Mouse (Mus musculus) heart, postnatal 14 days (tissue): Measurements from ENCODE around the gene Baz2a. TPM values are rescaled to one million over a fixed set of nuclear protein-coding genes. Genes with fewer than 3 reads are reported as not detected.
"Not testable (repeated sequence)": the region's sequence is repeated elsewhere in the genome, so short reads cannot be mapped to it uniquely, and the experiment has no call there.

Experiments used
- DNase-seq, 2 experiments: peaks; one replicate each; pipeline ENCODE4 v3.0.0; 2021 to 2022
- intact Hi-C: fragments of 180-260 bp; cut with DNase I; formaldehyde crosslinking; loops from one replicate; pipeline ENCODE4 v1.15.1; 2025
- total RNA-seq, 2 experiments: library from RNA; stranded (reverse); gene quantifications; 2 replicates each; pipeline ENCODE4 v1.2.3; 2021

Baz2a gene
- total RNA-seq, 2 experiments from 2014 or later: 27.2 to 27.4 TPM

DNA sequence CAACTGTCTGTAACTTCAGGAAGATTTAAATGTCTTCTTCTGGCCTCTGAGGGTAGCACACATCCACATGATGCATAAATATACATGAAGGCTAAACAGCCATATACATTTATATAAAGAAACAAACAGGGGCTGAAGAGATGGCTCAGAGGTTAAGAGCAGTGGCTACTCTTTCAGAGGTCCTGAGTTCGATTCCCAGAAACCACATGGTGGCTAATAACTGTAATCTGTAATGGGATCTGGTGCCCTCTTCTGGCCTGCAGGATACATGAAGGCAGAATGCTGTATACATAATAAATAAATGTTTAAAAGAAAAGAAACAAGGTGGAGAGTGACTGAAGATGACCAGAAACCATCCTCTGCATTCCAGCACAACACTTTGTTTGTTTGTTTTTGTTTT lies 10.9 kb upstream of the Baz2a start:
- no peak for DNase-seq
- intact Hi-C loops: no loop called here

DNA sequence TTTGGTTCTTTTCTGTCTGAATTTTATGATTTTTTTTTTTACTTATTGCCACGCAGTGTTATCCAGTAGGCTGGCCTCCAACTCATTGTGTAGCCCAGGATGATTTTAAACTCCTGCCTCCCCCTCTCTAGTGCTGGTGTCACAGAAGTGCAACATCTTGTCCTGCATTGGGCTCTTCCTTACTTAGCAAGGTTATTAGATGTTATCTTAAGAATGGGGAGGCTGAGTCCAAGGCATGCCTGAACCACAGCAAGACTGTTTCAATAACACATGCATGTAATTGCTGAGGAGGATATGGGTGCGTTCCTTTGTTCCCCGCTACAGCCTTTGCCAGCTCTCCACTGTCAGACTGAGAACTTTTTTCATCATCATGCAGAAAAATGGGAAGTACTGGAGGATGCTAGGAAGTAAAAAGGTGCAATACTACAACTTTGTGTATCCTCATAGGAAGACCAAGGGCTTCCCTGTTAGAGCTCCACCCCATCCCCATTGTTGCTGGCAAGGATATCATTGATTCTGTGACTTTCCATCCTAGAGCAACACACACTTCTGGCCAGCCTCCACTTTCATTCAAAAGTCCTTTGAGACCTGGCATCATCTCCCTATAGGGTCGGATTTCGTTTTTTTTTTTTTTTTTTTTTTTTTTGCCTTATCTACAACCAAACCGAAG lies 9.4 kb upstream of the Baz2a start:
- no peak for DNase-seq
- intact Hi-C loops: loop anchor here (2.0 kb wide), 1 partner anchor 45 kb away; no protein-coding TSS in a partner anchor

DNA sequence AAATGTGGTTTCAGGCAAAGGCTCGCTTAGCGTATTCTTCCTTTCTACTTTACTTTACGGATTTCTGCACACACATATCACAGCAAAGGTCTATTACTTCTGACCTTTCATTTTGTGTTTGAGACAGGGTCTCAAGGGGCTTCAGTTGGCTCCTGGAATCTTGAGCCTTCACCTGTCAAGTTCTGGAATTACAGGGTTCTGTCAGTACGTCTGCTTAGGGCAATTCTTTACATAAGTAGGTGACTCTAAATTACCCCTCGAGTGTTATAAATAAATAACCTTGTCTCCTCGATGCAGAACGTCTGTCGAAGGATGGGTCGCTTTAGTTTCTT lies 8.9 kb upstream of the Baz2a start:
- DNase-seq: no peak
- intact Hi-C loops: loop anchor here (2.0 kb wide), 1 partner anchor 46 kb away; no protein-coding TSS in a partner anchor

DNA sequence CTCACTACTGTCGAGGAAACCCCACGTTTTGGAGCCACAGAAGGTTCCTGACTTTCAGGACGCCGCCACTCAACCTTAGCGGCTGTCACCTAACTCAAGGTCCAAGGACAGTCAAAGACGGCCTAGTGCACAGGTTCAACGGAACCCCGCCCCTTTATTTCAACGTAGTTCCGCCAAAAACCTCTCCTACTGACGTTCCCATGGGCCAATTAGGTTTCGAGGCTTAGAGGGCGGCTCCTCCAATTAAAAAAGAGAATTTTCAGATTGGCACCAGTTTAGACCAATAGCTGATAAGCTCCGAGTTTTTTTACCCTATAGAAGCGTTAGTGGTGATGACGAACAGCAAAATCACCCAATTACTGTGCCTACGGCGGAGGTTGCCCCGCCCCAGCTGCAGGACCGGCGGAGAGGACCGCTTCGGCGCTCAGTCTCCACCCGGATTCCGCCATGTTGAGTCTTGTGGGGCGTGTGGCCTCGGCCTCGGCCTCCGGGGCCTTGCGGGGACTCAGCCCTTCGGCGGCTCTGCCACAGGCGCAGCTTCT lies 8.4 kb upstream of the Baz2a start, which contains the start of gene Atp5b:
Atp5b (plus strand) TSS at position 394 of the 542 bp plus-strand sequence.
- peak; percentile 95 to 97 for DNase-seq
- intact Hi-C loops: loop anchor here (2.0 kb wide), 1 partner anchor 46 kb away; no protein-coding TSS in a partner anchor

DNA sequence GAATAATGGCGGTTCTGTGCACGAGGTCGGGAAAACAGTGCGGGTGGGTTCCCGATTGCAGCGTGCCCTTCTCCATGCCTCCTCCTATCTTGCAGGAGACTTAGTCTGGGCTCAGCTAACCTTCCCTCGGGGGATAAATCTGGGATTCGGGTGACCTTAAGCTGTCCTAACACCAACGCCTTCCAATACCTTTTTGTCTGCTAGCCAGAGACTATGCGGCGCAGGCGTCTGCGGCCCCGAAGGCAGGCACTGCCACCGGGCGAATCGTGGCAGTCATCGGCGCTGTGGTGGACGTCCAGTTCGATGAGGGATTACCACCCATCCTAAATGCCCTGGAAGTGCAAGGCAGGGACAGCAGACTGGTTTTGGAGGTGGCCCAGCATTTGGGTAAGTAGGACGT lies 7.7 kb upstream of the Baz2a start:
- intact Hi-C loops: loop anchor here (2.0 kb wide), 1 partner anchor 47 kb away; no protein-coding TSS in a partner anchor

DNA sequence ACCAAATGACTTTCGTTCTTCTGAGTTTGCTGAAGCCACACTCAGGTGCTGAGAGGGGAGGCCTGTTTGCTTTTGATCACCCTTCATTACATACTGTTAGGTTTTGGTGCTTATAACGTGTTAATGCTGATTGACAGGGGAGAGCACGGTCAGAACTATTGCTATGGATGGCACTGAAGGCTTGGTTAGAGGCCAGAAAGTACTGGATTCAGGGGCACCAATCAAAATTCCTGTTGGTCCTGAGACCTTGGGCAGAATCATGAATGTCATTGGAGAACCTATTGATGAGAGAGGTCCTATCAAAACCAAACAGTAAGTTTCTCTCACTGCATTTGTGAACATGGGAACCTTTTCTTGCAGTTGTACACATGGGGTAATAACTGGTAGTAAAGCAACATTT lies 7.2 kb upstream of the Baz2a start:
- intact Hi-C loops: no loop called here
- no peak for DNase-seq

More for the DNA sequence above, 7.7 kb upstream of the Baz2a start:
- peak in 1 of 2 experiments; percentile 39 for DNase-seq

DNA sequence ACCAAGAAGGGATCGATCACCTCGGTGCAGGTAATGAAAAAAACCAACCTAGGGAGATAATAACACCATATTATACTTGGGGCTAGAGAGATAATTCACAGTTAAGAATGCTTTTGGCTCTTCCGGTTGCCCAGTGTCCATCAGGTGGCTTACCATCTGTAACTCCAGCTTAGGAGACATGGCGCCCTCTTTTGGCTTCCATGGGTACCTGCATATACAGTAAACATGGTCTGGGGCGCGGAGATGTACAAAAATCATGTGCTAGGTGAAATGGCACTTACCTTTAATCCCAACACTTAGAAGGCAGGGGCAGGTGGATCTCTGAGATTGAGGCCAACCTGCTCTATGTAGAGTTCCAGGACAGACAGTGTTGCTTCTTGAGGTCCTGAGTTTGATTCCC lies 5.0 kb upstream of the Baz2a start:
- intact Hi-C loops: no loop called here
- DNase-seq: peak in 1 of 2 experiments; percentile 43

DNA sequence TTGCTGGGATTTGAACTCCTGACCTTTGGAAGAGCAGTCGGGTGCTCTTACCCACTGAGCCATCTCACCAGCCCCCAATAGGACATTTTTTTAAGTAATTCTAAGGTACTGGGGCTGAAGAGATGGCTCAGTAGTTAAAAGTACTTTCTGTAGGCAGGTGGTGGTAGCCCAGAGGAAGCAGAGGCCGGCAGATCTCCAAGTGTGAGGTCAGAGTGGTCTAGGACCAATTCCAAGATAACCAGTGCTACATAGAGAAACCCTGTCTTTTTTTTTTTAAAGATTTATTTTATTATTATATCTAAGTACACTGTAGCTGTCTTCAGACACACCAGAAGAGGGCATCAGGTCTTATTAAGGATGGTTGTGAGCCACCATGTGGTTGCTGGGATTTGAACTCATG lies 4.2 kb upstream of the Baz2a start:
- DNase-seq: peak in 1 of 2 experiments; percentile 33

DNA sequence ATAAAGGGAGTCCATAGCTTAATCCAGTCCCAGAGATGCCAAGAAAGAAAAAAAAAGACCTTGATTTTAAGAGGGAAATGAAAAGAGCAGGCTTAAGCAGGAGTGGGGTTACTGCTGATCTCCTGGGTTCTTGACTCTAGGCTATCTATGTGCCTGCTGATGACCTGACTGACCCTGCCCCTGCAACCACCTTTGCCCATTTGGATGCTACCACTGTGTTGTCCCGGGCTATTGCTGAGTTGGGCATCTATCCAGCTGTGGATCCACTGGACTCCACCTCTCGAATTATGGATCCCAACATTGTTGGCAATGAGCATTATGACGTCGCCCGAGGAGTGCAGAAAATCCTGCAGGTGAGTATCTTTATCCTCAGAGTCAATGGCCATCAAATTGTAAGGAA lies 3.2 kb upstream of the Baz2a start:
- intact Hi-C loops: no loop called here

More for the DNA sequence above, 4.2 kb upstream of the Baz2a start:
- intact Hi-C loops: not testable (repeated sequence)

DNA sequence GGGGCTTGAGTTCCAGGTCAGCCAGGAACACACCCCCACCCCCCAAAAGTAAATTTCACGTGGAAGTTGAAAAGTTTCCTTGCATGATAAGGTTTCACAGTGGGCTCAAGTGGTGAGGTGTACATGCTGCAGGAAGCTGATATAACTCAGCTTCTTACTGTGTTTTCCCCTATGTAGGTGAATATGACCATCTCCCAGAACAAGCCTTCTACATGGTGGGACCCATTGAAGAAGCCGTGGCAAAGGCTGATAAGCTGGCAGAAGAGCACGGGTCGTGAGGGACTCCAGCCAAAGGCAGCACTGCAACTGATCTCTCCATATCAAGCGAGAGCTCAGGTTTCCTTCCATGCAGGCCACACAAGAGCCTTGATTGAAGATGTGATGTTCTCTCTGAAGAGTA lies 1.5 kb upstream of the Baz2a start:
- intact Hi-C loops: loop anchor here (2.0 kb wide), 1 partner anchor 97 kb away; no protein-coding TSS in a partner anchor
- DNase-seq: no peak

More for the DNA sequence above, 3.2 kb upstream of the Baz2a start:
- DNase-seq: no peak

DNA sequence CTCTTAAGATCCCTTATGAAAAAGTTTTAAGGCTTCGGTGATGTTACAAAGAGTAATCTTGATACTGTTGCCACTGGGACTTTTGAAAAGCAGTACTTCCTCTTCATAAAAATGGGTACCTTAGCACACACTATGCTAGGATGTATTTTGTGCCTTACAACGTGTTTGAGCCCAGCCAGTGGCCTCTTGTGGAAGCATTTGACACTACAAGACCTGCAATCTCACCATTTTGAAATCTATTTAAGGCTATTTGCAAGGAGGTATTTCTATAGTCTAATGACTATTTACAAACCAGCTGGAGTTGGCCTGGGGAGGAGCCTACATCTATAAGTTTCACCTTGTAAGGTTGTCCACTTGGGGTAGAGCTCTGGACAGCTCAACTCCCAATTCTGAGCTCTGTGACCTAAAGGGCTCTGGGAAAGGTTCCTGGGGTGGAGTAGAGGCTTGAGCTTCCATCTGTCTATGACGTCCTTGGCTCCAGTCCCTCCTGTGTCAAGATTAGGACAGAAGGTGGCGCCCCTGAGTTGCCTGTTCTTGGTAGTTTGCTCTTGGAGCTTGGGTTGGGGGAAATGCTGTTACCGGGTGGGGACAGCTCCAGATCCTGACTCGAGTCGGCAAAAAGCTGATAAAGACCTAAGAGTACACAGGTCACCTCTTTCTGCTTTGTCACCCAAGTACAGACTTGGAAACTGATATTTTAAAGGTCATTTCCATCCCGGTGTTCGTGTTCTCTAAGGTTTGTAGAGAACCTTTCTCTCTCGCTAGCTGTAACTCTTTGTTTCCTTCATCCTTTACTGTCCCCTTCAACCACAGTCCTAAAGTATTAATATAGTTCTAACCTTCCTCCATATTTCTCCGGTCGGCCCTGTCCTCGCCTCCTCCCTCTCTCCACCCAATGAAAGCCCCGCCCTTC lies 470 bp upstream of the Baz2a start:
- intact Hi-C loops: loop anchor here (2.0 kb wide), 1 partner anchor 96 kb away; no protein-coding TSS in a partner anchor

DNA sequence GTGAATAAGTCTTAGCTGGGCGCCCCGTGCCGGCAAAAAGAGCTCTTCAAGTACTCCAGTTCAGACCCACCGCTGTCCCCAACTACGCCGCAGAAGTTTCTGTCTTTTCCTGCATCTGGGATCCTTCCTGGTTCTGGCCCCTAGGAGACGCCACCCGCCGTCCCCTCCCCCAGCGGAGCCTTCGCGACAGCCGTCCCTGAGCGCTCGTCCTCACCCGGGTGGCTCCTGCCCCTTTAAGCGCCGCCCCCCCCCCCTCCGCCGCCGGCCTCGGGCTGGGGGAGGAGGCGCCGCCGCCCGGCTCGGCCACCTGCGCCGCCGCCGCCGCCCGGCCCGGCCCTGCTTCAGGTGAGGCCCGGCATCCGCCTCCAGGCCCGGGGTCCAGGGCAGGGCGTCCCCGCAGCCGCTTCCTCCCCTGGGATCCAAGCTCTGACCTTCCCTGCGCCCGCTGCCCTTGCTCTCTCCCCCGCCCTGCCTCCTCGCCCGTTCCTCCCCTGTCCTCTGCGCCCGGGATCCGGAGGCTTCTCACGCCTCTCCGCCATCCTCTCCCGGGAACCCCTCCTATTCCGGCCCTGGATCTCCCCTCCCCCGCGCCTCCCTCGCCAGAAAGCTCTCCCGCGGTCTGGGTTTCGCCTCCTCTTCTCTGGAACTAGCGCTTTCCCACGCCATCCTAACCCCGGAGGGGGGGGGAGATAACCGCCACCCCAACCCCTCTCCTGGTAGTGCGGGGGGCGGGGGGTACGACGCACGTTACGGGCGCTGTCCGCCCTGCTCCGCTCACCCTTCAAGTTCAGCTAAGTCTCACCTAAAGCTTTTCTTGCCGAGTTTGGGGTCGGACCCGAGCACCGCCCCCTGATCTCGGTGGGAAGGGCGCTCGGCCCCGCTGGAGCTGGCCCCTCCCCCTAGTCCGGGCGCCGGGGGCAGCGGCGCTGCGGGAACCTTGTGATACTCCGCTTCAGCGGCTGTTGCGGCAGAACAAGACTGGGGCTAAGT lies 1.4 kb downstream of the Baz2a start:
- intact Hi-C loops: no loop called here
- DNase-seq: peak; percentile 86 to 87

More for the DNA sequence above, 470 bp upstream of the Baz2a start:
- DNase-seq: peak; percentile 88 to 93

DNA sequence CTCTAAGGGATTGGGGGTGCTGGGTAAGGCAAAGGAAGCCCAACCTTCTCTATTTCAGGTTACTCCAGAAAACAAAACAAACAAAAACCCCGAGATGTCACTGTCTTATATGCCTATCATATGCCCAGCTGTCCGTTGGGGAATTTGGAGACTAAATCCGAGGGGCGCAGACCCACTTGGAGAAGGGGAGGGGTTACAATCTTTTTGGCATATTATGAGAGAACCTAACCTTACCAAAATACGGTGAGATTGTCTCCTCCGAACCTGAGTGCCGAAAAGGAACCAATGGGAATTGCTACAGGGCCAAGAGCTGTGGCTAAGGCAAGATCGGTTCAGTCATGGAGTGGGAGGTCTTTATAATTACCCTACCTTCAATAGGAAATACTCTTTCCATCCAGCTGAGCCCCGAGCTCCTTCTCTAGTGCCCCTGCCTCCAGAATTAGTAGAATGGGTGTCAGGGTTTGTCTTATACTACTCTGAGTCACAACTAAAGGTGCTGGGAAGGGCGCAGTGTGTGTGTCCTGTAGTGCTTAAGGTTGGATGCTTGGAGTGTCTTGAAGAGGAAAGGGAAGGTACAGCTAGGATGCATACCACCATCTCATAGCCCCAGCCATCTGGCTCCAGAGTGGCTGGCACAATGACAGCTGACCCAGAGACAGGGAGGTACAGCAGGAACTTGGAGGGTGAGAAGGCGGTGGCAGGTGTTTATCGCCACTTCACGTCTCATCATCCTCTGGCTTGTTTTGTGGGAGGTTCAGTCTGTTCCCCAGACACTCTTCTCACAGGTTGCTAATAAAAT lies 2.3 kb downstream of the Baz2a start:
- peak in 1 of 2 experiments; percentile 37 for DNase-seq
- intact Hi-C loops: no loop called here

DNA sequence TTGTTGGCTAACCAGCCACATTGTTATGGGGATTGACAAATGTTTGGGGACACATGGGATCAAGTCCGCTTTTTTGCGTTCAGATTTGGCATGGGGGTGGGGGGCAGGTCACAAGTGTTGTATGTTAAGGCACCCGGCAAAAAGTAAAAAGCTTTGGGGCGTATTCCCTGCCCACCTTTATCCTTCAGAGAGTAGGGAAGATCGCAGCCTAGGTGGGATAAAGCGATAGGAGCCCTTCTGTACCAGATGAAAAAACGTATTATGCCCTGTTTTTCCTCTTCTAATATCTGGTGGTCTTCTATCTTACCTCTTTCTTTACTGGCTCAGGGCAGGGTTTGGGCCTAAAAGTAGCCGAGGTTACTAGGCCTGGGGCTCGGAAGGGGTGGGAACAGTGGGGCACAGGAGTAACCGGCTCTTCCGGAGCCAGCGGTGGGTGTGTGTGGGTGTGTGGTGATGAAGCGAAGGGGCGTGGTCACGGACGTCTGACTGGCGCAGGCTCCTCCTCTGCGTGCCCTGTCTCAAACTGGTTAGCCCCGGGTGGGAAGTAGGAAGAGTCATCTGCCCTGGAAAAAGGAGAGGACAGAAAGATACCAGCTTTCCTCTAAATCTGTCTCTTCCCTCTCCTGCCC lies 3.1 kb downstream of the Baz2a start:
- peak; percentile 81 to 82 for DNase-seq
- intact Hi-C loops: no loop called here

DNA sequence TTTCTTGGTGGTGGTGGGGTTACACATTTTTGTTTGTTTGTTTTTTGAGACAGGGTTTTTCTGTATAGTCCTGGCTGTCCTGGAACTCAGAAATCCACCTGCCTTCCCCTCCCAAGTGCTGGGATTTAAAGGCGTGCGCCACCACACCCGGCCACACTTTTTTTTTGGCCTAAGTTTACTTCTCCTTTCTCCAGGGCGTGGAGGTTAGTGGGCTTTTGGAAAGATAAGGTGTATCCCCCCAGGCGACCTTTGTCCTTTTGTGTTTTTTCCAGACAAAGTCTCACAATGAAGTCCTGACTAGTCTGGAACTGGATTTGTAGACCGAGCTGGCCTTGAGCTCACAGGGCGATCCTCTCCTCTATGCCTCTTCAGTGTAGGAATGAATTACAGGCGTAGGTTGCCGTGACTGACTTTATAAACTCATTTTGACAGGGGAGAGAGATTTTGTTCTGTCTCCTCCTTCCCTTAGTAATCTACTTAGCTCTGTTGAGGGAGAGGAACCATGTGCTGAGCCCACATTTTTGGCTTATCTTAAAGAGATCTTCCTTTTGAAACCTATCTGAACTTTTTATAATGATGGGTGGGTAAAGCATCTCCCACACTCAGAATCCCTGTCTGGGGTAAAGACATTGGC lies 3.7 kb downstream of the Baz2a start:
- no peak for DNase-seq
- intact Hi-C loops: loop anchor here (5.0 kb wide), 2 partner anchors 47 to 207 kb away; partner anchors contain the start of gene Pan2

DNA sequence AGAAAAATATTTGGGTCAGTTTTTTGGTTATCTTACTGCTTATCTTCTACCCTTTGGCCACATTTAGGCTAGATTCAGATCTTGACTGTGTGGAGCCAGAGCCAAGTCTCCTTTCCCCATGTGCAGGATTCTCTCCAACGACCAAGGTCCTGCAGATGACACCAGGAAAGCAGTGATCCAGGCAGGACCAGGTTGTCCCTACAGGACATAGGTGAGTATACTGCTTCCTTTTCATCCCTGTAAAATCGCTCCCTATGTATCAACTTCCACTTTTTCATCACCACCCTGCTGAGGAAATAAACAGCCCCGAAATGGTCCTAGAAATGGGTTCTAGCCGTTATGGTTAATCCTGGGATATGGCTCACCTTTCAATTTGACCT lies 4.9 kb downstream of the Baz2a start:
- intact Hi-C loops: loop anchor here (5.0 kb wide), 2 partner anchors 46 to 206 kb away; partner anchors contain the start of gene Pan2
- DNase-seq: no peak

DNA sequence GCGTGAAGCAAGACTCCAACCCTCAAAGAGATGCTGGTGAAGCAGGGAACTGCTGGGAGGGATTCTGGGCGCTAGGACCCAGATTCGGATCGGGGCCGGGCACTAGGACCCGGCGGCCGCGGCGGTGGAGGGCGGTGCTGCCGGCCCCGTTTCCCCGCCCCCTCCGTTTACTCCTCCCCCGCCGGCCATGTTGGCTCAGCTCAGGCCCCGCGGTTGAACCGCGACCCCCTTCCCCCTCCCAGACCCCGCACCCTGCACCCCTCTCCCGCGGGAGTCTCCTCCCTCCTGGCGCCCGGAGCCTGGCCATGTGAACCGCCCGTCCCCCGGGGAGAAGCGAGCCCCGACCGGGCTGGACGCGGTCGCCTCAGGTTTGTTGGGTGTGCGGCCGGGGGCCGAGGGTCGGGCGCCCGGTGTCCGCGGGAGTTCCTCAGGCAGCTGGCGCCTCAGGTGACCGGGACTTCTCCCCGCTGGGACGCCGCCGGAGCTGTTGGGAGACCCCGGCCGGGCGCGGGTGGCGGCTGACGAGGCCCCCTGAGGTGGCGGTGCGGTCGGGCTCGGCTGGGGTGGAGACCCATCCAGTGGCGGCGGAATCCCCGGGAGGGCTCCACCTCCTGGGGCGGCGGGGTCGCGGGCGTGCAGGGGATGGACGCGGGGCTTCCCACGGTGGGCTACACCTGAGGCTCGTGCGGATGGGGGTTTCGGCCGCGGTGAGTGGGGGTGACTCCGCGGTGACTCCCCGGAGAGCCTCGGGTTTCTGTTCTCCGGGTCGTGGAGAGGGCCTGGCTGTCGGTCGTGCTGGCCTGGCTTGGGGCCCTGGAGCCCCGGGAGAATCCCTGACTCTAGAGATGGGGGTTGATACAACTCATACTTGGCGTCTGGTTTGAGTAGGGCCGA lies 5.6 kb downstream of the Baz2a start:
- DNase-seq: peak; percentile 88 to 90
- intact Hi-C loops: loop anchor here (5.0 kb wide), 2 partner anchors 45 to 205 kb away; partner anchors contain the start of gene Pan2
